Comparison of ENCODE assay signal across 9 mouse cellular contexts in the genomic region with DNA sequence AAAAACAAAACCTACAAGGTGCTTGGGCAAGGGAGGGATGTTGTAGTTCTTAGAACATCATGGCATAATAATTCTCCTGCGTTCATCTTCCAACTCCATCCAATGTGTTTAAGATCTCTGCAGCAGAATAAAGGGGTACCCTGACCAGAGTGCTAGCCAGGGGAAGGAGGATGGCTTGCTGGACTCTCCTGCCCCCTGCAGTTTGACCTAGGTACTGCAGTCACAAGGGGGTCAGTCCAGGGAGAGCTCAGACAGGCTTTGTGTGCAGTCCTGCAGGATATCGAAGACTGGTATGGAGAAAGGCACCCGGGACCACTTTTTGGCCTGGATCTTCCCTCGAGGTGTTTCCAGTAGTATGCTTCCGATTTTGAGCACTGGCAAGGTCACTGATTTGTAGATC. TPM values are rescaled to one million over a fixed set of nuclear protein-coding genes. Genes with fewer than 3 reads are reported as not detected.
DNase-seq lines count a peak whose midpoint lies in the region; ATAC-seq and TF ChIP-seq lines count a peak whose summit lies in the region.
"Had no signal": no experiment of that assay in that cellular context is flagged by ENCODE, and none has a peak within 500 bp of the region (broad histone marks: within the 10 kb centered on the region; RNA-seq: fewer than 3 reads in every experiment).

No protein-coding gene starts in this region.

- no peak overlapping the region for H3K4me2 ChIP-seq in neural tube, embryonic 13.5 days

- no peak overlapping the region for H3K4me3 ChIP-seq in heart, adult 2 months
- H3K4me3 ChIP-seq in ES-E14 (ENCODE audit: insufficient read depth in 1 of 2, low read depth in 1 of 2, low read length in 2 of 2, poor library complexity in 1 of 2, severe bottlenecking in 1 of 2), result no peak overlapping the region
- no peak overlapping the region for H3K4me3 ChIP-seq in neural tube, embryonic 13.5 days

- H3K27me3 ChIP-seq in heart, adult 2 months (ENCODE audit: control insufficient read depth, insufficient read depth, low read length), result no peaks in the 10 kb centered on the region
- H3K27me3 ChIP-seq in neural tube, embryonic 13.5 days, result peaks cover 38% of the 10 kb centered on the region

- no peak overlapping the region for H3K27ac ChIP-seq in heart, adult 2 months
- no peak overlapping the region for H3K27ac ChIP-seq in ES-E14 (ENCODE audit: insufficient read depth, low read depth, low read length, poor library complexity, severe bottlenecking)
- H3K27ac ChIP-seq in neural tube, embryonic 13.5 days (replicated peaks), result no peak overlapping the region

- H3K9ac ChIP-seq in heart, adult 2 months (ENCODE audit: low read depth, low read length), result no peak overlapping the region
- H3K9ac ChIP-seq in ES-E14 (ENCODE audit: insufficient read depth, low read depth, low read length, poor library complexity, severe bottlenecking), result no peak overlapping the region
- no peak overlapping the region for H3K9ac ChIP-seq in neural tube, embryonic 13.5 days

- peak; percentile 59; the same call in 1 of the 2 replicates for ATAC-seq in neural tube, embryonic 13.5 days (ENCODE audit: low read depth)

- no peaks in the 10 kb centered on the region for H3K36me3 ChIP-seq in heart, adult 2 months (ENCODE audit: control insufficient read depth, insufficient read depth, low read length)
- H3K36me3 ChIP-seq in ES-E14 (ENCODE audit: control insufficient read depth, insufficient read depth, low read length, poor library complexity, severe bottlenecking), result no peaks in the 10 kb centered on the region
- no peaks in the 10 kb centered on the region for H3K36me3 ChIP-seq in neural tube, embryonic 13.5 days

- no peaks in the 10 kb centered on the region; the same call in 1 of the 2 replicates for H3K4me1 ChIP-seq in heart, adult 2 months (ENCODE audit: control insufficient read depth, insufficient read depth, low read length)
- H3K4me1 ChIP-seq in ES-E14 (ENCODE audit: control insufficient read depth in 2 of 2, insufficient read depth in 2 of 2, low read length in 2 of 2, poor library complexity in 1 of 2), result peaks cover 0 to 14% of the 10 kb centered on the region in 2 experiments; a peak in 2 of 4 replicates
- peaks cover 17% of the 10 kb centered on the region for H3K4me1 ChIP-seq in neural tube, embryonic 13.5 days (replicated peaks)

- in situ Hi-C loops in ES-E14 (cut with MboI; ENCODE audit: low sequenced_read_pairs in 2 of 2, unreplicated experiment in 2 of 2), result loop anchor here (5.0 kb wide), 2 partner anchors 53 to 123 kb away; a partner anchor contains a TSS

- no peak; the same call in 1 of the 2 replicates for TF ChIP-seq CTCF in heart, adult 2 months (IDR thresholded peaks at IDR 0.05)

- 24% methylated on average over 5 of the region's 5 CpGs for WGBS in heart, adult 2 months
- 41% methylated on average over 5 of the region's 5 CpGs for WGBS in neural tube, embryonic 13.5 days

- H3K79me2 ChIP-seq in heart, adult 2 months (replicated peaks; ENCODE audit: control insufficient read depth, insufficient read depth, low read length), result no peaks in the 10 kb centered on the region

- DNase-seq in heart, adult 2 months, result peak; percentile 66 to 87
- DNase-seq in heart, postnatal 25 days (ENCODE audit: low spot score), result no peak
- no peak for DNase-seq in ES-E14 (ENCODE audit: low read depth, low spot score)
- peak; percentile 94 to 96 for DNase-seq in cerebellum, postnatal 14 days
- DNase-seq in heart, adult 9 months (ENCODE audit: low spot score in 2 of 2), result peak; percentile 62 to 71
- peak; percentile 90 for DNase-seq in left cerebral cortex, postnatal 4 days
- peak; percentile 60 for DNase-seq in thymus, postnatal 0 days (ENCODE audit: low spot score)

- TF ChIP-seq POLR2A in heart, adult 2 months (IDR thresholded peaks at IDR 0.05; ENCODE audit: insufficient read depth, low read depth, low read length), result no peak

- H3K9me3 ChIP-seq in ES-E14 (ENCODE audit: control insufficient read depth, insufficient read depth, low read depth, low read length), result no peaks in the 10 kb centered on the region
- no peaks in the 10 kb centered on the region for H3K9me3 ChIP-seq in neural tube, embryonic 13.5 days

- TF ChIP-seq EP300 in heart, adult 2 months (IDR thresholded peaks at IDR 0.05; ENCODE audit: insufficient read depth, low read depth, low read length), result peak; percentile 75; the same call in 1 of the 2 replicates

- intact Hi-C loops in heart, adult 2 months (cut with DNase I), result loop anchor here (1.0 to 5.0 kb wide), 3 partner anchors 68 to 268 kb away; no protein-coding TSS in a partner anchor
- intact Hi-C loops in heart, postnatal 25 days (cut with DNase I), result loop anchor here (1.0 to 5.0 kb wide), 3 partner anchors 68 to 208 kb away; no protein-coding TSS in a partner anchor
- intact Hi-C loops in left cerebral cortex, postnatal 4 days (cut with DNase I), result loop anchor here (5.0 kb wide), 1 partner anchor 53 kb away; no protein-coding TSS in a partner anchor

TF ChIP-seq in ES-E14, 5 proteins besides CTCF, POLR2A, EP300 and RAD21:
- no peak for TF ChIP-seq ZNF384 (IDR thresholded peaks at IDR 0.05; ENCODE audit: low read depth, low read length)
- no peak for TF ChIP-seq MAFK (IDR thresholded peaks at IDR 0.05; ENCODE audit: insufficient read depth, low read depth, low read length)
- TF ChIP-seq CHD2 (IDR thresholded peaks at IDR 0.05; ENCODE audit: low read depth, low read length), result no peak
- no peak for TF ChIP-seq HCFC1 (IDR thresholded peaks at IDR 0.05; ENCODE audit: borderline replicate concordance, insufficient read depth, low read length)
- TF ChIP-seq ZC3H11A (IDR thresholded peaks at IDR 0.05; ENCODE audit: borderline replicate concordance, low read depth, low read length), result peak; percentile 81; the same call in 1 of the 2 replicates
TF ChIP-seq in ES-E14: peak in this region for 1.

RNA-seq across cellular contexts. Expression of a gene that starts 2.7 kb away (rescaled TPM):
- under 1 TPM; 0.34 to 0.48 TPM for total RNA-seq in heart, adult 2 months (2021)
- 0.59 and 0.61 TPM in 2 replicates for polyA plus RNA-seq in heart, adult 2 months (2012; rRNA removed)
- total RNA-seq in heart, postnatal 25 days (2021), result under 1 TPM; 0.31 to 0.47 TPM
- total RNA-seq in ES-E14 (2012; rRNA removed), result 0.09 and 0.37 TPM in 2 replicates
- total RNA-seq in left cerebral cortex, postnatal 4 days (2021), result under 1 TPM in 1 of 2 experiments, not detected in 1; 0.12 TPM
- polyA plus RNA-seq in neural tube, embryonic 13.5 days (2015; fragmentation: Nextera tagmentation; extraction: Ambion mirVana), result 0.10 and 0.21 TPM in 2 replicates
- polyA plus RNA-seq in thymus, postnatal 0 days (2015; fragmentation: Nextera tagmentation; extraction: Ambion mirVana), result 0.12 TPM in 1 of 2 replicates, not detected in the other
- polyA plus RNA-seq: liver, embryonic 16.5 days had no signal

RNA-seq across cellular contexts. Expression of a gene that starts 9.1 kb away (rescaled TPM):
- total RNA-seq in heart, adult 2 months (2021), result under 1 TPM; 0.55 to 0.70 TPM
- polyA plus RNA-seq in heart, adult 2 months (2012; rRNA removed), result 2.8 and 3.0 TPM in 2 replicates
- under 1 TPM; 0.68 to 0.98 TPM for total RNA-seq in heart, postnatal 25 days (2021)
- 2.3 and 4.1 TPM in 2 replicates for total RNA-seq in ES-E14 (2012; rRNA removed)
- total RNA-seq in left cerebral cortex, postnatal 4 days (2021), result 1 to 10 TPM; 3.4 to 3.5 TPM
- polyA plus RNA-seq in neural tube, embryonic 13.5 days (2015; fragmentation: Nextera tagmentation; extraction: Ambion mirVana), result 2.1 and 4.1 TPM in 2 replicates
- 10.2 and 10.7 TPM in 2 replicates for polyA plus RNA-seq in thymus, postnatal 0 days (2015; fragmentation: Nextera tagmentation; extraction: Ambion mirVana)

RNA-seq across cellular contexts. Expression of a gene that starts 17.3 kb away (rescaled TPM):
- total RNA-seq in heart, adult 2 months (2021), result 10 to 100 TPM; 13.1 to 14.0 TPM
- polyA plus RNA-seq in heart, adult 2 months (2012; rRNA removed), result 18.9 and 21.7 TPM in 2 replicates
- total RNA-seq in heart, postnatal 25 days (2021), result 10 to 100 TPM; 12.3 to 13.6 TPM
- total RNA-seq in ES-E14 (2012; rRNA removed), result 40.8 and 44.4 TPM in 2 replicates
- 10 to 100 TPM; 68.7 to 71.8 TPM for total RNA-seq in left cerebral cortex, postnatal 4 days (2021)
- polyA plus RNA-seq in neural tube, embryonic 13.5 days (2015; fragmentation: Nextera tagmentation; extraction: Ambion mirVana), result 54.7 TPM in 2 replicates
- 33.2 and 39.3 TPM in 2 replicates for polyA plus RNA-seq in thymus, postnatal 0 days (2015; fragmentation: Nextera tagmentation; extraction: Ambion mirVana)

RNA-seq across cellular contexts. Expression of a gene that starts 18.7 kb away (rescaled TPM):
- total RNA-seq in heart, adult 2 months (2021), result not detected
- polyA plus RNA-seq in heart, adult 2 months (2012; rRNA removed), result 0.50 and 0.62 TPM in 2 replicates
- not detected for total RNA-seq in heart, postnatal 25 days (2021)
- total RNA-seq in ES-E14 (2012; rRNA removed), result 0.49 and 1.6 TPM in 2 replicates
- total RNA-seq in left cerebral cortex, postnatal 4 days (2021), result not detected
- 0.43 TPM in 1 of 2 replicates, not detected in the other for polyA plus RNA-seq in neural tube, embryonic 13.5 days (2015; fragmentation: Nextera tagmentation; extraction: Ambion mirVana)
- 0.18 TPM in 1 of 2 replicates, not detected in the other for polyA plus RNA-seq in thymus, postnatal 0 days (2015; fragmentation: Nextera tagmentation; extraction: Ambion mirVana)

RNA-seq across cellular contexts. Expression of a gene that starts 43.1 kb away (rescaled TPM):
- total RNA-seq in heart, adult 2 months (2021), result 10 to 100 TPM; 53.0 to 56.3 TPM
- polyA plus RNA-seq in heart, adult 2 months (2012; rRNA removed), result 69.3 and 97.8 TPM in 2 replicates
- 10 to 100 TPM; 62.1 to 66.8 TPM for total RNA-seq in heart, postnatal 25 days (2021)
- total RNA-seq in ES-E14 (2012; rRNA removed), result 83.8 and 124 TPM in 2 replicates
- 100 to 1,000 TPM; 168 to 174 TPM for total RNA-seq in left cerebral cortex, postnatal 4 days (2021)
- 30.0 and 35.1 TPM in 2 replicates for polyA plus RNA-seq in neural tube, embryonic 13.5 days (2015; fragmentation: Nextera tagmentation; extraction: Ambion mirVana)
- 35.8 and 38.6 TPM in 2 replicates for polyA plus RNA-seq in thymus, postnatal 0 days (2015; fragmentation: Nextera tagmentation; extraction: Ambion mirVana)

Comparison
In these comparisons a context has a peak if more than half of its experiments do, and no peak if none do; other contexts are left out.
1. DNase-seq: peak in heart, adult 2 months (2 of 2), cerebellum, postnatal 14 days (2 of 2), heart, adult 9 months (2 of 2), left cerebral cortex, postnatal 4 days (single experiment) and thymus, postnatal 0 days (single experiment); none in heart, postnatal 25 days (single experiment) and ES-E14 (single experiment).